Mouse (Mus musculus): Measurements from ENCODE around the gene Pakap. TPM values are rescaled to one million over a fixed set of nuclear protein-coding genes. Genes with fewer than 3 reads are reported as not detected.

The Pakap gene
- polyA plus RNA-seq, 1 experiment from 2014 or later, result 22.9 TPM

DNA sequence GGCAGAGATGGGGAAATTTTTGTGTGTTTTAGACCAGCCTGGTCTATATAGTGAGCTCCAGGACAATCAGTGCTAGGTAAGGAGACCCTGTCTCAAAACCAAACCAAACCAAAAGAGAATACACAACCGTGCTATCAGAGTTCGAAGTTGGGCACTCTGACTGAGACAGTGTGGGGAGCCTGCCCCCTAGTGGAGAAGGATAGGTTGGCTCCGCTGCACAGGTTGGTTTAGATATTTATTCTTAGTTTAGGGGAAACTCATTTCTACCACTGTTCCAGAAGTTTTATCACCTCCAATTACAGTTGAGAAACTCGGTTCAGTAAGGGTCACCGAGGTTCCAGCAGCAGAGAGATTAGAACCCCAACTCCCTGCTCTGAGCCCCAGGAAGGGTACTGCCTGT, 336.2 kb downstream of the Pakap start:
- H3K4me1 ChIP-seq (ENCODE audit: control insufficient read depth, insufficient read depth, low read length), result no peaks in the 10 kb centered on the region
- H3K27ac ChIP-seq (replicated peaks; ENCODE audit: low read depth, low read length), result no peak overlapping the region
- H3K27me3 ChIP-seq (ENCODE audit: control insufficient read depth, insufficient read depth, low read length), result no peaks in the 10 kb centered on the region
- H3K9me3 ChIP-seq (replicated peaks; ENCODE audit: control insufficient read depth, low read length), result no peaks in the 10 kb centered on the region
- ATAC-seq (replicated peaks; ENCODE audit: insufficient number of reproducible peaks, low FRiP score, low TSS enrichment, low read depth) (no peak), DNase-seq (ENCODE audit: low spot score) (peak; percentile 80)
- H3K36me3 ChIP-seq (replicated peaks; ENCODE audit: control insufficient read depth, insufficient read depth, low read depth, low read length), result no peaks in the 10 kb centered on the region
- no peak overlapping the region for H3K4me2 ChIP-seq (ENCODE audit: low read depth, low read length)
- H3K9ac ChIP-seq (replicated peaks; ENCODE audit: low read length), result no peak overlapping the region
- no peak overlapping the region for H3K4me3 ChIP-seq (ENCODE audit: low read depth, low read length)
- 7% methylated on average over 5 of the region's 5 CpGs for WGBS

DNA sequence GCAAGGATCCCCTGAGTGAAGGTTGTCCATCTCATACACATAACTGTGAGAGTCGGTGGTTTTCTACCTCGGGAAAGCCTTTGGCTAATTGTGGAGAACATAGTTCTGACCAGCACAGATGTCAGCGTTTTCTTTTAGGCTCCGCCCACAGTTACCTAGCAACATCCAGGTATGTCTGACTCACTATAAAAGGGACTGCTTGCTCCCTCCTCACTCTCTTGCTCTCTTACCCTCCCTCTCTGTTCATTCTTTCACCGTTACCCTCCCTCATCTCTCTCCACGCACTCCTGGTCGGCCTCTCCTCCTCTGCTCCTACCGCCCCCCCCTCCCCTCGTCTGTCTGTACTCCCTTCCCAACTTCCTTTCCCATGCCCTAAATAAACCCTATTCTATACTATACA, 336.7 kb downstream of the Pakap start:
- ATAC-seq (replicated peaks; ENCODE audit: insufficient number of reproducible peaks, low FRiP score, low TSS enrichment, low read depth) (0 out of 2 replicates have a peak, but pooled peaks have one; percentile 21), DNase-seq (ENCODE audit: low spot score) (no peak)
- Histone ChIP-seq H3K27me3 (ENCODE audit: control insufficient read depth, insufficient read depth, low read length) (no peaks in the 10 kb centered on the region), H3K4me3 (ENCODE audit: low read depth, low read length) (no peak overlapping the region), H3K9ac (replicated peaks; ENCODE audit: low read length) (no peak overlapping the region), H3K36me3 (replicated peaks; ENCODE audit: control insufficient read depth, insufficient read depth, low read depth, low read length) (no peaks in the 10 kb centered on the region), H3K9me3 (replicated peaks; ENCODE audit: control insufficient read depth, low read length) (no peaks in the 10 kb centered on the region), H3K4me2 (ENCODE audit: low read depth, low read length) (no peak overlapping the region), H3K4me1 (ENCODE audit: control insufficient read depth, insufficient read depth, low read length) (no peaks in the 10 kb centered on the region), H3K27ac (replicated peaks; ENCODE audit: low read depth, low read length) (no peak overlapping the region)
- WGBS, result 30% methylated on average over 9 of the region's 9 CpGs

DNA sequence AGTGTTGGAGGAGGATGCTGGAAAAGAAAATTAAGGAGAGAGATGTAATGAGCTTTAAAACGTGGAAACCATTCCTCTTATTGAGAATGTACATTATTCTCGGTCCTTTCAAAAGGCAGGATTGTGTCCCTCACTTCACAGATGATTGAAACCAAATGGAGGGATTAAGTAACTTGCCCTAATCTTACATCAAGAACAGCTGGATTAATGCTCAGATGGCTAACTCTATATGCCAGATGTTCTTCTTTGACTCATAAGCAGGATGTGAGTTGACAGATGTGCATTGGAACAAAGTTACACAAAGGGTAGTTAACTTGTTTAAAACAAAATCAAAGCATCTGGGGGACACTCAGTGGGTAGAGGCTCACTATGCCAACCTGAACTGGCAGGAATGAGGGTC, 338.7 kb downstream of the Pakap start:
- Histone ChIP-seq H3K4me3 (ENCODE audit: low read depth, low read length) (no peak overlapping the region), H3K36me3 (replicated peaks; ENCODE audit: control insufficient read depth, insufficient read depth, low read depth, low read length) (no peaks in the 10 kb centered on the region), H3K4me1 (ENCODE audit: control insufficient read depth, insufficient read depth, low read length) (no peaks in the 10 kb centered on the region), H3K27ac (replicated peaks; ENCODE audit: low read depth, low read length) (no peak overlapping the region), H3K4me2 (ENCODE audit: low read depth, low read length) (no peak overlapping the region), H3K9me3 (replicated peaks; ENCODE audit: control insufficient read depth, low read length) (no peaks in the 10 kb centered on the region), H3K9ac (replicated peaks; ENCODE audit: low read length) (no peak overlapping the region), H3K27me3 (ENCODE audit: control insufficient read depth, insufficient read depth, low read length) (no peaks in the 10 kb centered on the region)
- DNase-seq (ENCODE audit: low spot score) (peak; percentile 36), ATAC-seq (replicated peaks; ENCODE audit: insufficient number of reproducible peaks, low FRiP score, low TSS enrichment, low read depth) (no peak)
- 31% methylated on average over 2 of the region's 2 CpGs for WGBS

DNA sequence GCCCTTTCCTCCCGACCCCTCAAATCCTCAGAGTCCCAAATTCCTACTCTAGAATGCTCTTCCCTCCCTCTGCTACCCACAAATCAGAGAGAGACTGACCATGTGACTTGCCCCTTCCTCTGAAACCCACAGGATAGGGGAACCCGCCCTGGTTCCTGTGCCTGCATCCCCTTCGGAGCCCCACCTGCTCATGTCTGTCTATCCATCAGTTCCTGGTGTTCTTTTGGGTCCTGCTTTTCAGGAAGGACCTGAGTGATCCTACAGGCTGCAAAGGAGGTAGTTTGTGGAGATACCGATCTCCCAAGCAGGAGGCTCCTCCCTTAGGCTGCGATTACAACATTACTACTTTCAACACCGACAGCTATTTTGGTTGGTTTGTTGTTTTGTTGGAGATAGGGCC, 340.9 kb downstream of the Pakap start:
- Histone ChIP-seq H3K9ac (replicated peaks; ENCODE audit: low read length) (no peak overlapping the region), H3K4me3 (ENCODE audit: low read depth, low read length) (no peak overlapping the region), H3K27ac (replicated peaks; ENCODE audit: low read depth, low read length) (no peak overlapping the region), H3K9me3 (replicated peaks; ENCODE audit: control insufficient read depth, low read length) (no peaks in the 10 kb centered on the region), H3K4me1 (ENCODE audit: control insufficient read depth, insufficient read depth, low read length) (no peaks in the 10 kb centered on the region), H3K4me2 (ENCODE audit: low read depth, low read length) (no peak overlapping the region), H3K27me3 (ENCODE audit: control insufficient read depth, insufficient read depth, low read length) (no peaks in the 10 kb centered on the region), H3K36me3 (replicated peaks; ENCODE audit: control insufficient read depth, insufficient read depth, low read depth, low read length) (no peaks in the 10 kb centered on the region)
- no peak for ATAC-seq (replicated peaks; ENCODE audit: insufficient number of reproducible peaks, low FRiP score, low TSS enrichment, low read depth)
- no peak for DNase-seq (ENCODE audit: low spot score)
- 75% methylated on average over 6 of the region's 6 CpGs for WGBS

DNA sequence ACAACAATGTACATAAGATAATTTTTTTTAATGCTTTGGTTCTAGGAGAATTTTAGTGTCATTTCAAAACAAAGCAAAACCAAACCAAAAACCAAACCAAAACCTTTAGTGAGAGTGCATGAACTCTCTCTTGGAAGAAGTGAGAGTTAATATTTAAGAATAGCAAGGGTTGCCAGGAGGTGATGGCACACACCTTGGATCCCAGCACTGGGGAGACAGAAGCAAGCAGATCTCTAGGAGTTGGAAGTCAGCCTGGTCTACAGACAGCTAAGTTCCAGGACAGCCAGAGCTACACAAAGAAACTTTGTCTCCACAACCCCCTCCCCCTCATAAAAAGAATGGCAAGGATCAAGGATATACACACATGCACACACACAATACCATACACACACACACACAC, 345.0 kb downstream of the Pakap start:
- H3K9ac ChIP-seq (replicated peaks; ENCODE audit: low read length), result no peak overlapping the region
- no peak for DNase-seq (ENCODE audit: low spot score)
- no peak overlapping the region for H3K27ac ChIP-seq (replicated peaks; ENCODE audit: low read depth, low read length)
- no peaks in the 10 kb centered on the region for H3K36me3 ChIP-seq (replicated peaks; ENCODE audit: control insufficient read depth, insufficient read depth, low read depth, low read length)
- H3K4me1 ChIP-seq (ENCODE audit: control insufficient read depth, insufficient read depth, low read length), result no peaks in the 10 kb centered on the region
- no peak overlapping the region for H3K4me2 ChIP-seq (ENCODE audit: low read depth, low read length)
- H3K4me3 ChIP-seq (ENCODE audit: low read depth, low read length), result no peak overlapping the region
- no peak for ATAC-seq (replicated peaks; ENCODE audit: insufficient number of reproducible peaks, low FRiP score, low TSS enrichment, low read depth)
- no peaks in the 10 kb centered on the region for H3K9me3 ChIP-seq (replicated peaks; ENCODE audit: control insufficient read depth, low read length)
- H3K27me3 ChIP-seq (ENCODE audit: control insufficient read depth, insufficient read depth, low read length), result no peaks in the 10 kb centered on the region

DNA sequence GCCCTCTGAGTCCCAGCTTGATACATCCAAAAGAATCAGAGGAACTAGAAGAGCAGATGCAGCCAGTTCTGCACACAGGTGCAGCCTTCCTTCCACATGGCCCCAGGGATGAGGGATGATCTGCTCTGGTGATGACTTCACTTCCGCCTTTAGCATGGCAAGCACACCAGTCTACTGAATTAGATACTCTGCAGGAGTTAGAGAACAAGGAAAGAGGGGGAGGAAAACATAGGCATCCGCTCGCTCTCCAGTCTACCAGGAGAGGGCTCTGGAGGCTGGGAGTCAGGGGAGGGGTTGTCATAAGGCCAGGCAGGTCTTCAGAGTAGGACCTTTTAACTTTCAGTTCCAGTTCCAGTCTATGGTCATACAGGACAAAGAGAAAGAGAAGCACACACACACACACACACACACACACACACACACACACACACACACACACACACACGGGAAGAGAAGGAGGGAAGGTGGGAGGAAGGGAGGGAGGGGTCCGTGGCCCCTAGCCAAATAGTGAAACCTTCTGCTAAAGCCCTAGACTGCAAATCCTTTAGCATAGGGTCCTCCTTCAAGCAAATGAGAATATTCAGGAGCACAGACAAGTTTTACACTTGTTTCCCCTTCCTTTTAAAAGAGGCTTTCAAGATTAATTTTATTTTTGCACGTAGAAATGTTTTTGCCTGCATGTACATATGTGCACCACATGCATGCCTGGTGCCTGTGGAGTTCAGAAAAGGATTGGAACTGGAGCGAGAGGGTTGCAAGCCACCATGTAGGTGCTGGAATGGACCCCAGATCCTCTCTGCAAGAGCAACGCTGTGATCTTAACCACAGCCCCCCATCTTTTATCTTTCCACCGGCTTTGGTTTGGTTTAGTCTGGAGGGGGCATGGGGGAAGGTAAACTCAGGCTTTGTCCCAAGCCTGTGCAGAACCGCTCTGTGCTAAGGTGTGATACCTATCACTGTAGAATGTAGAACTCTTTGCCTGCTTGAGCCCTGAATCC, 346.5 kb downstream of the Pakap start:
- Histone ChIP-seq H3K36me3 (replicated peaks; ENCODE audit: control insufficient read depth, insufficient read depth, low read depth, low read length) (no peaks in the 10 kb centered on the region), H3K27ac (replicated peaks; ENCODE audit: low read depth, low read length) (no peak overlapping the region), H3K4me3 (ENCODE audit: low read depth, low read length) (no peak overlapping the region), H3K9me3 (replicated peaks; ENCODE audit: control insufficient read depth, low read length) (no peaks in the 10 kb centered on the region), H3K4me1 (ENCODE audit: control insufficient read depth, insufficient read depth, low read length) (no peaks in the 10 kb centered on the region), H3K9ac (replicated peaks; ENCODE audit: low read length) (no peak overlapping the region), H3K27me3 (ENCODE audit: control insufficient read depth, insufficient read depth, low read length) (no peaks in the 10 kb centered on the region), H3K4me2 (ENCODE audit: low read depth, low read length) (no peak overlapping the region)
- DNase-seq (ENCODE audit: low spot score), result no peak
- ATAC-seq (replicated peaks; ENCODE audit: insufficient number of reproducible peaks, low FRiP score, low TSS enrichment, low read depth), result no peak
- 78% methylated on average over 10 of the region's 10 CpGs for WGBS

DNA sequence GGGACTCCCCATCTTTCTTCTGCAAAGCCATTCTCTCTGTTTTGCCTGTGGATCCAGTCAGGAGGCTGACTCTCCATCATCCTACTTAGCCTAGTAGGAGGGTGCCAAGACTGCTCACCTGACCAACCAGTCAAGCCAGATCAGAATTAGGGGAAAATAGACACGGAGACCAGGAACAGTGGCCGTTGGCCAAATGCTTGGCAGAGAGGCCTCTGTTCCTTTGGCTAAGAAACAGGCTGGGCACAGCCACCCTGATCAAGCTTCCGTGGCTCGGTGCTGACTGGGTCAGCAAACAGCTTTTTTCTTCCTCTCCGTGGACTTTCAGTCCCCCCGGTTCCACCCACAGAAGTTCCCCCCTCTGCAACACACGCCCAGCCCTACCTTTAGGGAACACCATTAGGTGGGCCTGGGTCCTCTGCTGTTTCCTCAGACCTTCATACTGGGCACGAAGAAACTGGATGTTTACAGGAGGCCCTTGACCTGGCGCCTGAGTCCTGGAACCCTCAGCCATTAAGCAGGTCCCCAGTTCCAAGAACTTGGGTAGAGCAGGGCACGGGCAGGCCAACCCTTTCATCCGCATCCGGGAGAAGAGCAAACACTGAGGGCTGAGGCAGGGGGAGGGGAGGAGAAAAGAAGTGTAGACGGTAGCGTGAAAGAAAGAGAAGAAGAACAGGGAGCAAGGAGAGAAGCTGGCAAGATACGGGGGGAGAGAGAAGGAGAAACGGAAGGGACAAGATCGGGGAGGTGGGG, 347.4 kb downstream of the Pakap start:
- no peaks in the 10 kb centered on the region for H3K9me3 ChIP-seq (replicated peaks; ENCODE audit: control insufficient read depth, low read length)
- no peak overlapping the region for H3K4me3 ChIP-seq (ENCODE audit: low read depth, low read length)
- H3K27ac ChIP-seq (replicated peaks; ENCODE audit: low read depth, low read length), result no peak overlapping the region
- no peaks in the 10 kb centered on the region for H3K27me3 ChIP-seq (ENCODE audit: control insufficient read depth, insufficient read depth, low read length)
- ATAC-seq (replicated peaks; ENCODE audit: insufficient number of reproducible peaks, low FRiP score, low TSS enrichment, low read depth) (no peak), DNase-seq (ENCODE audit: low spot score) (no peak)
- no peaks in the 10 kb centered on the region for H3K4me1 ChIP-seq (ENCODE audit: control insufficient read depth, insufficient read depth, low read length)
- no peak overlapping the region; the same call in 1 of the 2 replicates for H3K4me2 ChIP-seq (ENCODE audit: low read depth, low read length)
- WGBS, result 35% methylated on average over 17 of the region's 17 CpGs
- H3K9ac ChIP-seq (replicated peaks; ENCODE audit: low read length), result 0 out of 2 replicates have a peak overlapping the region, but pooled peaks have one; percentile 32
- no peaks in the 10 kb centered on the region for H3K36me3 ChIP-seq (replicated peaks; ENCODE audit: control insufficient read depth, insufficient read depth, low read depth, low read length)

DNA sequence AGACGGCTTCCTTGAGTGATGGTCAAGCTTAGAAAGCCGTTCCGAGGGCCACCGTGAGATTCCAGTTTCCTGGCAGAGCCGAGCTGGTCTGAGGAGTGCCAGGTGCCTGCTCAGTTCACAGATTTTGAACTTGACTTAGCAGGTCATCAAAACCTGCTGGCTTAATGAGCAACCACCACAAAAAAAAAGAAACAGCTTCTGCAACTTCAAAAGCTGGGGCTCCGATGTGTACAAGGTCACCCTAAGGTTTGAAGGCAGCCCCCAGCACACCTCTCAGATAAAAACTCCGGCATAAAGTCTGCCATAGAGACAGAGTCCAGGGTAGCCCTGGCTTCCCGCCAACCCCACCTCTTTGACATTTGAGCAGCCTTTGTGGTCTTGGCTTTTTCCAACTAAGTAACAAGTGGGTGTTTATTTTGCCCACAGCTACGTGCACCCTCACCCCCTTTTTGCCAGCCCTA, 348.3 kb downstream of the Pakap start, which contains the start of gene D630039A03Rik:
D630039A03Rik (minus strand) TSS at position 97 of the 461 bp plus-strand sequence.
- no peaks in the 10 kb centered on the region for H3K36me3 ChIP-seq (replicated peaks; ENCODE audit: control insufficient read depth, insufficient read depth, low read depth, low read length)
- DNase-seq (ENCODE audit: low spot score), result no peak
- no peak for ATAC-seq (replicated peaks; ENCODE audit: insufficient number of reproducible peaks, low FRiP score, low TSS enrichment, low read depth)
- no peak within 1 kb of the TSS; the same call in 1 of the 2 replicates for H3K4me2 ChIP-seq (ENCODE audit: low read depth, low read length)
- 28% methylated on average over 9 of the region's 9 CpGs for WGBS
- no peak within 1 kb of the TSS for H3K4me3 ChIP-seq (ENCODE audit: low read depth, low read length)
- H3K9ac ChIP-seq (replicated peaks; ENCODE audit: low read length), result 0 out of 2 replicates have a peak within 1 kb of the TSS, but pooled peaks have one; percentile 32
- H3K9me3 ChIP-seq (replicated peaks; ENCODE audit: control insufficient read depth, low read length), result no peaks in the 10 kb centered on the region
- no peaks in the 10 kb centered on the region for H3K27me3 ChIP-seq (ENCODE audit: control insufficient read depth, insufficient read depth, low read length)
- no peaks in the 10 kb centered on the region for H3K4me1 ChIP-seq (ENCODE audit: control insufficient read depth, insufficient read depth, low read length)
- no peak within 1 kb of the TSS for H3K27ac ChIP-seq (replicated peaks; ENCODE audit: low read depth, low read length)

Data from embryonic facial prominence, embryonic 11.5 days (tissue).